10 mouse cellular contexts compared by ENCODE assay signal in the genomic region with DNA sequence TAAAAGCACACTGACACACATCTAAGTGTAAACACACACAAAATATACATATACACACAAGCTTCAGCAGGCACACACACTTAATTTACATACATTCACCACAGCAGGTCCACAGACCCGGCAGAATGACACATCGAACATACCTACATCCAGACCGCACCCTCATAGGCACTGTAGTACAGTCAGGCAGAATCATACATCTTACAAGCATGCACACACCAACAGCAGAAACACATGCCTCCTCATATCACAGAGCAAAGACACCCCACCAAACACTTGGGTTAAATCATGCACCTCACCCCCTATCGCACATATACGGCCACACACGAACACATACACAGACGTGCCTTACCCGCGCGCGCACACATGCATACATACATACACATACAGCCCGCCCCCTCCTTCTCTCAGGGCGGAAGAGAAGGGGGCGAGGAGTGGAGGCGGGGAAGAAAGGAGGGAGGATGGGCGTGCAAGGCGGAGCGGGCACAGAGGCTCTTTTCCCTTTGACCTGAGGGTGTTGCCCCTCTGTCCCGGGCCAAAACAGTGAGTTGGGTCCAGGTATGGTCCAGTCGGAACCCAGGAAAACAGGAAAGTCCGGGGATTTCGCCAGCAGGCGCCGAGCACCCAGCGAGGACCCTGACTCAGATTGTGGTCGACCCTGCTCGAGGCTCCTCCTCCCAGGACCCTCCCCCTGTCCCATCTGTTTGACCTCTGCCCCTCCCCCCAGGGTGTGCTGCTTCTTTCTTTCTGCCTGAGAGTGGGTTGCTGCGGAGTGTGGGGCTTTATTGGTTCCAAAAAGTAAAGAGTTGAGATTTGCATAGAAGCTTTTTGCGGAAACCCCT. TPM values are rescaled to one million over a fixed set of nuclear protein-coding genes. Genes with fewer than 3 reads are reported as not detected.
DNase-seq lines count a peak whose midpoint lies in the region; ATAC-seq lines count a peak whose summit lies in the region.
"Had no signal": no experiment of that assay in that cellular context is flagged by ENCODE, and none has a peak within 500 bp of the region (broad histone marks: within the 10 kb centered on the region; RNA-seq: fewer than 3 reads in every experiment).

No protein-coding gene starts in this region.

- no peaks in the 10 kb centered on the region for H3K4me1 ChIP-seq in heart, embryonic 16.5 days (ENCODE audit: control insufficient read depth, insufficient read depth, low read length)
- H3K4me1 ChIP-seq in embryonic facial prominence, embryonic 14.5 days (ENCODE audit: control insufficient read depth, insufficient read depth, low read length), result no peaks in the 10 kb centered on the region; the same call in 1 of the 2 replicates
- H3K4me1 ChIP-seq in limb, embryonic 13.5 days, result no peaks in the 10 kb centered on the region
- no peaks in the 10 kb centered on the region for H3K4me1 ChIP-seq in neural tube, embryonic 14.5 days (ENCODE audit: control insufficient read depth, insufficient read depth, low read length)

- peak overlapping the region; percentile 64 for H3K4me2 ChIP-seq in heart, embryonic 16.5 days (ENCODE audit: low read depth, low read length)
- H3K4me2 ChIP-seq in embryonic facial prominence, embryonic 14.5 days (ENCODE audit: low read depth, low read length), result peak overlapping the region; percentile 61
- H3K4me2 ChIP-seq in limb, embryonic 13.5 days (replicated peaks), result peak overlapping the region; percentile 70
- H3K4me2 ChIP-seq in neural tube, embryonic 14.5 days (ENCODE audit: low read depth, low read length), result peak overlapping the region; percentile 48

- DNase-seq in heart, postnatal 36 days, result no peak
- peak; percentile 4 for DNase-seq in embryonic facial prominence, embryonic 14.5 days (ENCODE audit: low spot score)
- no peak for DNase-seq in cerebellum, adult 11-12 months
- no peak for DNase-seq in spleen, postnatal 14 days (ENCODE audit: low spot score in 2 of 2)
- DNase-seq in spleen, postnatal 10 days (ENCODE audit: low spot score in 2 of 2), result no peak

- no peak overlapping the region for H3K27ac ChIP-seq in heart, embryonic 16.5 days (ENCODE audit: low read length)
- H3K27ac ChIP-seq in embryonic facial prominence, embryonic 14.5 days (replicated peaks; ENCODE audit: low read depth, low read length), result no peak overlapping the region
- no peak overlapping the region for H3K27ac ChIP-seq in limb, embryonic 13.5 days
- H3K27ac ChIP-seq in neural tube, embryonic 14.5 days (ENCODE audit: low read depth, low read length), result no peak overlapping the region

- peaks cover 4% of the 10 kb centered on the region for H3K27me3 ChIP-seq in heart, embryonic 16.5 days (ENCODE audit: control insufficient read depth, insufficient read depth, low read length)
- peaks cover 5% of the 10 kb centered on the region for H3K27me3 ChIP-seq in embryonic facial prominence, embryonic 14.5 days (replicated peaks; ENCODE audit: control insufficient read depth, insufficient read depth, low read length)
- H3K27me3 ChIP-seq in limb, embryonic 13.5 days, result peaks cover 26% of the 10 kb centered on the region
- no peaks in the 10 kb centered on the region for H3K27me3 ChIP-seq in neural tube, embryonic 14.5 days (ENCODE audit: control insufficient read depth, insufficient read depth, low read length)

- no peak overlapping the region for H3K9ac ChIP-seq in heart, embryonic 16.5 days (ENCODE audit: low read length)
- H3K9ac ChIP-seq in embryonic facial prominence, embryonic 14.5 days (ENCODE audit: low read depth, low read length), result peak overlapping the region; percentile 30; the same call in 1 of the 2 replicates
- no peak overlapping the region for H3K9ac ChIP-seq in limb, embryonic 13.5 days
- 0 out of 2 replicates have a peak overlapping the region, but pooled peaks have one; percentile 25 for H3K9ac ChIP-seq in neural tube, embryonic 14.5 days (replicated peaks; ENCODE audit: low read depth, low read length)

- WGBS in heart, embryonic 16.5 days, result 17% methylated on average over 26 of the region's 29 CpGs
- 20% methylated on average over 21 of the region's 29 CpGs for WGBS in embryonic facial prominence, embryonic 14.5 days
- 27% methylated on average over 23 of the region's 29 CpGs for WGBS in limb, embryonic 13.5 days
- WGBS in neural tube, embryonic 14.5 days, result 21% methylated on average over 22 of the region's 29 CpGs

- intact Hi-C loops in heart, postnatal 36 days (cut with DNase I), result no loop called here

- H3K9me3 ChIP-seq in heart, embryonic 16.5 days (replicated peaks; ENCODE audit: control insufficient read depth, low read length), result no peaks in the 10 kb centered on the region
- no peaks in the 10 kb centered on the region for H3K9me3 ChIP-seq in embryonic facial prominence, embryonic 14.5 days (ENCODE audit: control insufficient read depth, low read length)
- H3K9me3 ChIP-seq in limb, embryonic 13.5 days, result no peaks in the 10 kb centered on the region
- no peaks in the 10 kb centered on the region for H3K9me3 ChIP-seq in neural tube, embryonic 14.5 days (ENCODE audit: control insufficient read depth, low read length)

- no peaks in the 10 kb centered on the region for H3K36me3 ChIP-seq in heart, embryonic 16.5 days (ENCODE audit: control insufficient read depth, insufficient read depth)
- H3K36me3 ChIP-seq in embryonic facial prominence, embryonic 14.5 days (ENCODE audit: control insufficient read depth, insufficient read depth, low read length), result no peaks in the 10 kb centered on the region
- H3K36me3 ChIP-seq in limb, embryonic 13.5 days, result no peaks in the 10 kb centered on the region
- H3K36me3 ChIP-seq in neural tube, embryonic 14.5 days (ENCODE audit: control insufficient read depth, insufficient read depth, low read length), result no peaks in the 10 kb centered on the region

- ATAC-seq in heart, embryonic 16.5 days (replicated peaks; ENCODE audit: extremely low read depth, insufficient read depth, low FRiP score), result no peak
- ATAC-seq in embryonic facial prominence, embryonic 14.5 days (ENCODE audit: low read depth), result peak; percentile 50; the same call in 1 of the 2 replicates
- ATAC-seq in limb, embryonic 13.5 days (ENCODE audit: low FRiP score, low read depth), result peak; percentile 72; the same call in 1 of the 2 replicates
- ATAC-seq in neural tube, embryonic 14.5 days (ENCODE audit: low read depth), result peak; percentile 81

- peak overlapping the region; percentile 35 for H3K4me3 ChIP-seq in heart, embryonic 16.5 days (ENCODE audit: low read length)
- H3K4me3 ChIP-seq in embryonic facial prominence, embryonic 14.5 days (ENCODE audit: low read depth, low read length), result peak overlapping the region; percentile 36
- peak overlapping the region; percentile 41 for H3K4me3 ChIP-seq in limb, embryonic 13.5 days
- peak overlapping the region; percentile 31 for H3K4me3 ChIP-seq in neural tube, embryonic 14.5 days (ENCODE audit: low read depth, low read length)

RNA-seq across cellular contexts. Expression of a gene that starts 16.4 kb away (rescaled TPM):
- 1.6 and 2.8 TPM in 2 replicates for polyA plus RNA-seq in heart, embryonic 16.5 days (2015; fragmentation: Nextera tagmentation; extraction: Ambion mirVana)
- total RNA-seq in heart, postnatal 36 days (2021), result under 1 TPM; 0.11 to 0.31 TPM
- polyA plus RNA-seq in embryonic facial prominence, embryonic 14.5 days (2014; fragmentation: Nextera tagmentation; extraction: Ambion mirVana), result 66.1 and 107 TPM in 2 replicates
- polyA plus RNA-seq in limb, embryonic 13.5 days (2015; fragmentation: Nextera tagmentation; extraction: Ambion mirVana), result 2.2 and 2.8 TPM in 2 replicates
- polyA plus RNA-seq in neural tube, embryonic 14.5 days (2014; fragmentation: Nextera tagmentation; extraction: Ambion mirVana), result 6.7 and 7.3 TPM in 2 replicates
- polyA plus RNA-seq: large intestine, adult 2 months; small intestine, adult 2 months had no signal

Comparison
In these comparisons a context has a peak if more than half of its experiments do, and no peak if none do; other contexts are left out.
1. H3K9ac ChIP-seq: peak in embryonic facial prominence, embryonic 14.5 days (single experiment) and neural tube, embryonic 14.5 days (single experiment); none in heart, embryonic 16.5 days (single experiment) and limb, embryonic 13.5 days (single experiment).
2. Peak in every context shown above with its lines, with median percentiles within 50 percentile points of each other: H3K4me2 ChIP-seq and H3K4me3 ChIP-seq.